Mouse (Mus musculus) adrenal gland, adult (tissue): ENCODE results near the gene Pgm5.
A peak's percentile ranks its signal among the peaks of the same experiment; 100 is the strongest.
"Not testable (repeated sequence)": the region's sequence is repeated elsewhere in the genome, so short reads cannot be mapped to it uniquely, and the experiment has no call there.

Experiments
- DNase-seq, 2 experiments: peaks; one replicate each; pipeline ENCODE4 v3.0.0; 2022 to 2023; ENCODE audit warnings: low spot score in 1 of 2; ENCODE audit not compliant: inconsistent age in 2 of 2

The Pgm5 gene

GRCm38 (mm10) chr19:24707071-24707906 is 154.4 kb downstream of the Pgm5 start:
- no peak for DNase-seq

- peak in 1 of 2 experiments; percentile 73 for DNase-seq
Measured at GRCm38 (mm10) chr19:24705395-24705794, 156.3 kb downstream of the Pgm5 start.

GRCm38 (mm10) chr19:24704326-24704725 is 157.3 kb downstream of the Pgm5 start:
- no peak for DNase-seq

GRCm38 (mm10) chr19:24703680-24704079 is 158.0 kb downstream of the Pgm5 start:
- DNase-seq: no peak

- not testable (repeated sequence) for DNase-seq
Measured at GRCm38 (mm10) chr19:24703168-24703567, 158.5 kb downstream of the Pgm5 start.

- peak; percentile 27 to 60 for DNase-seq
Measured at GRCm38 (mm10) chr19:24701716-24702115, 159.9 kb downstream of the Pgm5 start.

- no peak for DNase-seq
Measured at GRCm38 (mm10) chr19:24700664-24701063, 161.0 kb downstream of the Pgm5 start.

GRCm38 (mm10) chr19:24699910-24700309 is 161.7 kb downstream of the Pgm5 start:
- DNase-seq: no peak

GRCm38 (mm10) chr19:24699196-24699595 is 162.5 kb downstream of the Pgm5 start:
- no peak for DNase-seq

GRCm38 (mm10) chr19:24698651-24699050 is 163.0 kb downstream of the Pgm5 start:
- peak; percentile 46 to 83 for DNase-seq

- DNase-seq: no peak
Measured at GRCm38 (mm10) chr19:24697946-24698345, 163.7 kb downstream of the Pgm5 start.

GRCm38 (mm10) chr19:24692691-24693090 is 169.0 kb downstream of the Pgm5 start:
- DNase-seq: no peak

- no peak for DNase-seq
Measured at GRCm38 (mm10) chr19:24689531-24689930, 172.1 kb downstream of the Pgm5 start.

GRCm38 (mm10) chr19:24688327-24688726 is 173.3 kb downstream of the Pgm5 start:
- DNase-seq: no peak

- no peak for DNase-seq
Measured at GRCm38 (mm10) chr19:24686411-24686810, 175.2 kb downstream of the Pgm5 start.

GRCm38 (mm10) chr19:24683016-24683720 is 178.5 kb downstream of the Pgm5 start:
- peak; percentile 53 to 63 for DNase-seq

GRCm38 (mm10) chr19:24677242-24677984 is 184.2 kb downstream of the Pgm5 start:
- no peak for DNase-seq

- DNase-seq: peak in 1 of 2 experiments; percentile 54
Measured at GRCm38 (mm10) chr19:24676429-24676828, 185.2 kb downstream of the Pgm5 start.

- no peak for DNase-seq
Measured at GRCm38 (mm10) chr19:24673762-24674161, 187.9 kb downstream of the Pgm5 start, which contains the start of gene Tmem252. TSS of gene Tmem252 (plus strand) at chr19:24674008.

- DNase-seq: peak in 1 of 2 experiments; percentile 47
Measured at GRCm38 (mm10) chr19:24673331-24673730, 188.3 kb downstream of the Pgm5 start.

- no peak for DNase-seq
Measured at GRCm38 (mm10) chr19:24672366-24672960, 189.2 kb downstream of the Pgm5 start.
